Mouse (Mus musculus): Measurements from ENCODE around the gene Ptprq.
A peak's percentile ranks its signal among the peaks of the same experiment; 100 is the strongest.

Ptprq gene

DNA sequence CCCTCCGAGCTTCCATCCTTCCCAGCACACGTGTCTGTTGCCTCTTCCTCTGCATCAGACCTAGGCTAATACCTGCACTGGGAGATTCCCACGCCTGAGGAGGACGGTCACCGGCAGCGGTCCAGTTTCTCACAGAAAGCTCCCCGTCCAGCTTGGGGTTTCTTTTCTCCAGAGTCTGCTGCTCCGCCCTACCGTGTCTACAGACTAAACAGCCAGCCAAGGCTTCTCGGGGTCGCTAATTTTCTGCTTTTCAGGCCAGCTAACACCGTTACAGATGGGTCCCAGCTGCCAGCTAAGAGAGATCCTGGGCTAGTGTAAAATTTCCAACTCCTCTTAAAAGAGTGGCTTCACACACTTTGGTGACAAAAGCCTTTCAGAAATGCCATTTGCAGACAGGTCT lies 233.1 kb downstream of the Ptprq start:
- peak; percentile 17 to 20 for DNase-seq

DNA sequence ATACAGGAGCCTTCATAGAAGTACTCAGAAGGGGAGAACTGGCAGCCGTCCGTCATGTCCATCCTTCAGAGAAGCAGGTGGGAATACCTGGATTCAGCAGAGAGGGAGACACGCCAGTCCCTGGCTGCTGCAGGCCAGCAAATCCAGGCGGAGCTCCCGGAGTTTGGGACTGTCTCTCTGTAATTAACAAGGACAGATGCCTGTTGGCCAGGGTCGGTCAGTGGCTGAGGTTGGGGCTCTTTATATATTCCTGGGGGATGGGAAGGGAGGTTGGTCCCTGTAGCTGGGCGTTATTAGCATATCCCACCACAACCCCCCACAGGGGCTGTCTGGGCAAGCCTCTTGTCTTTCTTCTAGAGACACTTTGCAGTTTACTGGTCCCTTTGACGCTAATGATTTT lies 234.0 kb downstream of the Ptprq start, which contains the start of gene Myf5:
Myf5 (minus strand) TSS at position 265 of the 400 bp plus-strand sequence.
- DNase-seq: no peak

DNA sequence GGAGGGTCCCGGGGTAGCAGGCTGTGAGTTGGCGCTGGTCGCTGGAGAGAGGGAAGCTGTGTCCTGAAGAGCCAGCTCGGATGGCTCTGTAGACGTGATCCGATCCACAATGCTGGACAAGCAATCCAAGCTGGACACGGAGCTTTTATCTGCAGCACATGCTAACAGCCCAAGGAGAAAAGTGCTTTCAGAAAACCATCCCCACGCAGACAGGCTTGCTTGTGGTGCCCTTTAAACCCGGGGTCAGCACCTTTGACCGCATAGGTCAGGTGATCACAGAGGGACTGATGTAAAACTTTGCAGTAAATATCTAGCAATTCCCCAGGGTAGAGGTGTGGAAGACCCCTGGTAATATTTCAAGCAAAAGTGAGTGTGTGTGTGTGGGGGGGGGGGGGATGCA lies 235.8 kb downstream of the Ptprq start:
- DNase-seq: peak in 1 of 2 experiments; percentile 12

DNA sequence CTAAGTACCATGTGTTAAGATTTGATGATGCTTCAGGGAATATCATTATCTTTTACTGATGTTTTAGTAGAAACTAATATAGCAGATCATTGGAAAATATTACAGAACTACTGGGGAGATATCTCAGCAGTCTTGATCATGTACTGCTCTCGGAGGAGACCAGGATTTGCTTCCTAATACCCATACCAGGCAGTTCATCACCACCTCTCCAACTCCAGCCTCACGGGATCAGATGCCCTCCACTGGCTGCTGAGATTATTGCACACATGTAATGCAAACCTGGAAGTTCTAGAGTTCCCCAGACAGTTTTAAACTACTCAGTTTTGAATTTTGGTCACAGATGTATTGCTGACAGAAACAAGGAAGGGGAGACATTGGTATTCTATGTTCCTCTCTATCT lies 246.4 kb downstream of the Ptprq start:
- no peak for DNase-seq

- no peak for DNase-seq
Observed at GRCm38 (mm10) chr10:107471712-107472111, 248.1 kb downstream of the Ptprq start.

GRCm38 (mm10) chr10:107467819-107468218 lies 252.0 kb downstream of the Ptprq start:
- DNase-seq: no peak

Measured in kidney, postnatal 4 days (tissue).